Mouse (Mus musculus): ENCODE data around the gene Cpt2. TPM values are rescaled to one million over a fixed set of nuclear protein-coding genes. Genes with fewer than 3 reads are reported as not detected.

The Cpt2 gene
- total RNA-seq, 1 experiment = 11.0 TPM

DNA sequence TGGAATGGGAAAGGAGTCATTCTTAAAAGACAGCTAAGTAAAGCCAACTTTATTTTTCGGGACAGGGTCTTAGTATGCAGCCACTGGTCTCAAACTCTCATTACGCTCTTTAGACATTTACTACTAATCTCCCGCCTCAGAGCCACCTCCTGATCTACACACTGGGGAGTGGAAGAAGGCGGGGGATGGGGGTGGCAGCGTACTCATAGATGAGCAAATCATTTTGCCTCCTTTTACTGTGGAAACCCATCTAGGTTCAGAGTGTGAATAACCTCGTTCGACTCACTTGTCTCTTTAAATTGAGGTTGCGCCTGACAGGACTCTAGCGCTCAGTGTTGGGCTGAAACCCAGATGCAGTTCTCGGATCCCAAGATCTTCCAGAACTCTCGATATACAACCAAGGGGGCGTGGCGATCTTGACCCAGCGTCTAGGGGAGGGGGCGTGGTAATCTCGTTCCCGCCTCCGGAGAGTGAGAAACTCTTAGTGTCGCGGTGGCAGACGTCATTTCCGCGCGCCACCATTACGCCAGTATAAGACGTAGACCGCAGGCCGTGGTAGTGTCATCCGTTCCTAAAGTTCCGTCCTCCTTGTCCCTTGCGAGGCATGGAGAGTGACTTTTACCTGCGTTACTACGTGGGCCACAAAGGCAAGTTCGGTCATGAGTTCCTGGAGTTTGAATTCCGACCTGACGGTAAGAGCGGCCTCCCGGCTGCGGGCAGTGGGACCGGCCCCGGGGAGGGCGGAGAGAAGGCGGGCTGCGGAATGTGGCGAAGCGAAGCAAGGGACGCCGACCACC is 44.0 kb downstream of the Cpt2 start, which contains the start of gene Magoh:
TSS of gene Magoh (plus strand) at position 502 of the 797 bp plus-strand sequence.
- peak; percentile 98 for DNase-seq (ENCODE audit: low read depth, low spot score)
- TF ChIP-seq HCFC1 (IDR thresholded peaks at IDR 0.05; ENCODE audit: borderline replicate concordance, insufficient read depth, low read length) = peak; percentile 84
- peak; percentile 79 for TF ChIP-seq CHD2 (IDR thresholded peaks at IDR 0.05; ENCODE audit: low read depth, low read length)
- no peak for TF ChIP-seq ZNF384 (IDR thresholded peaks at IDR 0.05; ENCODE audit: low read depth, low read length)
- Histone ChIP-seq H3K4me1 (ENCODE audit: control insufficient read depth in 2 of 2, insufficient read depth in 2 of 2, low read length in 2 of 2, poor library complexity in 1 of 2) (peaks cover 0 to 3% of the 10 kb centered on the region in 2 experiments; a peak in 1 of 4 replicates), H3K27ac (ENCODE audit: insufficient read depth, low read depth, low read length, poor library complexity, severe bottlenecking) (0 out of 2 replicates have a peak within 1 kb of the TSS, but pooled peaks have one; percentile 54), H3K36me3 (ENCODE audit: control insufficient read depth, insufficient read depth, low read length, poor library complexity, severe bottlenecking) (peaks cover 12% of the 10 kb centered on the region), H3K9me3 (ENCODE audit: control insufficient read depth, insufficient read depth, low read depth, low read length) (no peaks in the 10 kb centered on the region), H3K9ac (ENCODE audit: insufficient read depth, low read depth, low read length, poor library complexity, severe bottlenecking) (peak within 1 kb of the TSS; percentile 98), H3K4me3 (ENCODE audit: insufficient read depth in 1 of 2, low read depth in 1 of 2, low read length in 2 of 2, poor library complexity in 1 of 2, severe bottlenecking in 1 of 2) (peak within 1 kb of the TSS; percentile 73 to 97)
- in situ Hi-C loops (cut with MboI; ENCODE audit: low sequenced_read_pairs in 2 of 2, unreplicated experiment in 2 of 2) = no loop called here

DNA sequence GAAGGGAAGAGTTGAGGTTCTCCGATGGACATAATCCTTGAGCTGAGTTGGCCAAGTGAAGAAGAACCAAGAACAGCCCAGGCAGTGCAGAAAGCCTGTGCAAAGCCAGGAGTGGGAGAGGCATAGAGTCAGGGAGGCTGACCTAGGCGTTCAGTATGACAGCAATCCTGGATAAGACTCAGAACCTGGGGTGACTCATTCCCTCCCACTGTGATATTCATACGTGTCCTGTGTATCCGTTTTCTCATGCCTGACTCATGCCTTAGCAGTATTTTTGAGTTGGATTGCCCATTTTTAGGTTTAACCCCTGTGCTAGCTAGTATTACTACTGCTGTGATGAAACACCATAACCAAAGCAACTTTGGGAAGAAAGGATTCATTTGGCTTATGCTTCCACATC is 58.5 kb downstream of the Cpt2 start:
- Histone ChIP-seq H3K4me1 (ENCODE audit: control insufficient read depth in 2 of 2, insufficient read depth in 2 of 2, low read length in 2 of 2, poor library complexity in 1 of 2) (no peaks in the 10 kb centered on the region), H3K36me3 (ENCODE audit: control insufficient read depth, insufficient read depth, low read length, poor library complexity, severe bottlenecking) (peaks cover 3% of the 10 kb centered on the region; the same call in 1 of the 2 replicates), H3K9me3 (ENCODE audit: control insufficient read depth, insufficient read depth, low read depth, low read length) (no peaks in the 10 kb centered on the region), H3K4me3 (ENCODE audit: insufficient read depth in 1 of 2, low read depth in 1 of 2, low read length in 2 of 2, poor library complexity in 1 of 2, severe bottlenecking in 1 of 2) (no peak overlapping the region), H3K27ac (ENCODE audit: insufficient read depth, low read depth, low read length, poor library complexity, severe bottlenecking) (no peak overlapping the region), H3K9ac (ENCODE audit: insufficient read depth, low read depth, low read length, poor library complexity, severe bottlenecking) (no peak overlapping the region)
- TF ChIP-seq HCFC1 (IDR thresholded peaks at IDR 0.05; ENCODE audit: borderline replicate concordance, insufficient read depth, low read length) (no peak), ZC3H11A (IDR thresholded peaks at IDR 0.05; ENCODE audit: borderline replicate concordance, low read depth, low read length) (no peak), CHD2 (IDR thresholded peaks at IDR 0.05; ENCODE audit: low read depth, low read length) (no peak), ZNF384 (IDR thresholded peaks at IDR 0.05; ENCODE audit: low read depth, low read length) (no peak), MAFK (IDR thresholded peaks at IDR 0.05; ENCODE audit: insufficient read depth, low read depth, low read length) (no peak)
- no peak for DNase-seq (ENCODE audit: low read depth, low spot score)
- in situ Hi-C loops (cut with MboI; ENCODE audit: low sequenced_read_pairs in 2 of 2, unreplicated experiment in 2 of 2) = no loop called here

DNA sequence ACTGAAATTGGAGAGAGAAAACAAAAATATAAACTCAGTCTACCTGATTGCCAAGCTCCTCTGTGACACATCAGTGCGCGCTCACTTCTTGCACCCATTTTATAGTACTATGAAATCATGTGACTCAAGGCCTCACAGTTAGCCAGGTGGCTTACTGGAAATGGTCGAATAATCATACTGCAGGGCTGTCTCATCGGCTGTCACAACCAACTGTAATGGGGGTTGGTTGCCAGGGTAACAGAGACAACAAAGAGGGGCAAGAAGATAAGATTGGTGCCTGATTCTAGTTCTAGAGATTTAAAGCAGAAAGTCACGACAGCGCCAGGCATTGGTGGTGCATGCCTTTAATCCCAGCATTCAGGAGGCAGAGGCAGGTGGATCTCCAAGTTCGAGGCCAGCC is 64.4 kb downstream of the Cpt2 start:
- Histone ChIP-seq H3K36me3 (ENCODE audit: control insufficient read depth, insufficient read depth, low read length, poor library complexity, severe bottlenecking) (peaks cover 7% of the 10 kb centered on the region; the same call in 1 of the 2 replicates), H3K4me1 (ENCODE audit: control insufficient read depth in 2 of 2, insufficient read depth in 2 of 2, low read length in 2 of 2, poor library complexity in 1 of 2) (peaks cover 0 to 4% of the 10 kb centered on the region in 2 experiments; a peak in 1 of 4 replicates), H3K4me3 (ENCODE audit: insufficient read depth in 1 of 2, low read depth in 1 of 2, low read length in 2 of 2, poor library complexity in 1 of 2, severe bottlenecking in 1 of 2) (no peak overlapping the region), H3K9ac (ENCODE audit: insufficient read depth, low read depth, low read length, poor library complexity, severe bottlenecking) (no peak overlapping the region), H3K27ac (ENCODE audit: insufficient read depth, low read depth, low read length, poor library complexity, severe bottlenecking) (no peak overlapping the region), H3K9me3 (ENCODE audit: control insufficient read depth, insufficient read depth, low read depth, low read length) (no peaks in the 10 kb centered on the region)
- in situ Hi-C loops (cut with MboI; ENCODE audit: low sequenced_read_pairs in 2 of 2, unreplicated experiment in 2 of 2) = no loop called here
- DNase-seq (ENCODE audit: low read depth, low spot score) = no peak
- TF ChIP-seq ZC3H11A (IDR thresholded peaks at IDR 0.05; ENCODE audit: borderline replicate concordance, low read depth, low read length) = no peak
- no peak for TF ChIP-seq MAFK (IDR thresholded peaks at IDR 0.05; ENCODE audit: insufficient read depth, low read depth, low read length)
- TF ChIP-seq ZNF384 (IDR thresholded peaks at IDR 0.05; ENCODE audit: low read depth, low read length) = no peak
- no peak for TF ChIP-seq HCFC1 (IDR thresholded peaks at IDR 0.05; ENCODE audit: borderline replicate concordance, insufficient read depth, low read length)
- TF ChIP-seq CHD2 (IDR thresholded peaks at IDR 0.05; ENCODE audit: low read depth, low read length) = no peak

DNA sequence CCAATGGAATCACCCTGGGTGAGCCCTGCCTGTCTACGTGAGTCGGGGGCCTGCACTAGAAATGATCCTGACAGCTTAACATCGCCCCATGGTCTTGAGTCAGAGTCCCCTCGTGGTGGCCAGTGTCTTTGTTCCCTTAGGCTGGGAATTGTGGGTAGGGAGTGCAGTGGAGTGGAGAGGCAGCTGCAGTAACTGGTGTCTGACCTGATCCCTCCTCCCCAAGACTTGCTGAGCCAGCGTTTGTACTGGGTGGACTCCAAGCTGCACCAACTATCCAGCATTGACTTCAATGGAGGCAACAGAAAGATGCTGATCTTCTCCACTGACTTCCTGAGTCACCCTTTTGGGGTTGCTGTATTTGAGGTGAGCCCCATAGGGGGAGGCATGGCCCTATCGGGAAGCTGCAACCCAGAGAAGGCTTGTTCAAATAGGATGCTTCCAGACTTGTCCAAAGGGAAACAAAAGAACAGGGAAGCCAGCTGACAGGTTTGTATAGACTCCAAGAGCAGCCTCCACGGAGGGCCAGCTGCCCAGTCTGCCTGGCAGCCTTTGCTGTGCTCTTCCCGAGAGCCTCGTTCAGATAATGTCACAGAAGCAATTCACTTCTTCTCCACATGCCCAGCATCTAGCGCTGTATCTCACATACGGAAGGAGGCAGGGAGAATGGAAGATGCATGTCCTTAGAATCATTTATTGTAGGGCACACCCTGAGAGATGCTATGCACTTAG is 66.3 kb downstream of the Cpt2 start:
- no peak overlapping the region for H3K4me3 ChIP-seq (ENCODE audit: insufficient read depth in 1 of 2, low read depth in 1 of 2, low read length in 2 of 2, poor library complexity in 1 of 2, severe bottlenecking in 1 of 2)
- no peak overlapping the region for H3K9ac ChIP-seq (ENCODE audit: insufficient read depth, low read depth, low read length, poor library complexity, severe bottlenecking)
- DNase-seq (ENCODE audit: low read depth, low spot score) = no peak
- H3K9me3 ChIP-seq (ENCODE audit: control insufficient read depth, insufficient read depth, low read depth, low read length) = no peaks in the 10 kb centered on the region
- H3K4me1 ChIP-seq (ENCODE audit: control insufficient read depth in 2 of 2, insufficient read depth in 2 of 2, low read length in 2 of 2, poor library complexity in 1 of 2) = peaks cover 0 to 4% of the 10 kb centered on the region in 2 experiments; a peak in 1 of 4 replicates
- H3K27ac ChIP-seq (ENCODE audit: insufficient read depth, low read depth, low read length, poor library complexity, severe bottlenecking) = no peak overlapping the region
- TF ChIP-seq MAFK (IDR thresholded peaks at IDR 0.05; ENCODE audit: insufficient read depth, low read depth, low read length) = peak; percentile 47; the same call in 1 of the 2 replicates
- no peak for TF ChIP-seq CHD2 (IDR thresholded peaks at IDR 0.05; ENCODE audit: low read depth, low read length)
- no peak for TF ChIP-seq HCFC1 (IDR thresholded peaks at IDR 0.05; ENCODE audit: borderline replicate concordance, insufficient read depth, low read length)
- no peak for TF ChIP-seq ZC3H11A (IDR thresholded peaks at IDR 0.05; ENCODE audit: borderline replicate concordance, low read depth, low read length)
- TF ChIP-seq ZNF384 (IDR thresholded peaks at IDR 0.05; ENCODE audit: low read depth, low read length) = no peak
- H3K36me3 ChIP-seq (ENCODE audit: control insufficient read depth, insufficient read depth, low read length, poor library complexity, severe bottlenecking) = peaks cover 5% of the 10 kb centered on the region; the same call in 1 of the 2 replicates
- in situ Hi-C loops (cut with MboI; ENCODE audit: low sequenced_read_pairs in 2 of 2, unreplicated experiment in 2 of 2) = no loop called here

Other genes starting within 250 kb of the Cpt2 start
- gene Dmrtb1, start 239.4 kb downstream of the Cpt2 start, total RNA-seq (2012; rRNA removed) = 1.7 and 2.2 TPM in 2 replicates
- 8.3 and 13.5 TPM in 2 replicates for gene Lrp8, start 121.3 kb downstream of the Cpt2 start, total RNA-seq (2012; rRNA removed)
- 115 and 192 TPM in 2 replicates for gene Magoh, start 43.9 kb downstream of the Cpt2 start, total RNA-seq (2012; rRNA removed)
- 59.2 and 60.7 TPM in 2 replicates for gene 0610037L13Rik, start 33.8 kb downstream of the Cpt2 start, total RNA-seq (2012; rRNA removed)
- 0.18 and 0.37 TPM in 2 replicates for gene Slc1a7, start 44.7 kb upstream of the Cpt2 start, total RNA-seq (2012; rRNA removed)
- 0.74 and 1.0 TPM in 2 replicates for gene Podn, start 172.8 kb upstream of the Cpt2 start, total RNA-seq (2012; rRNA removed)
- 50.4 and 65.9 TPM in 2 replicates for gene Scp2, start 221.4 kb upstream of the Cpt2 start, total RNA-seq (2012; rRNA removed)
- gene Echdc2, start 241.8 kb upstream of the Cpt2 start, total RNA-seq (2012; rRNA removed) = 37.9 and 50.8 TPM in 2 replicates